Comparison of ENCODE assay signal across 20 mouse cellular contexts in genomic region chr10:116212127-116212526, GRCm38 (mm10).
DNase-seq lines count a peak whose midpoint lies in the region; TF ChIP-seq lines count a peak whose summit lies in the region.
"Had no signal": no experiment of that assay in that cellular context is flagged by ENCODE, and none has a peak within 500 bp of the region (broad histone marks: within the 10 kb centered on the region; RNA-seq: fewer than 3 reads in every experiment).

No protein-coding gene starts in this region.

- no peaks in the 10 kb centered on the region for H3K36me3 ChIP-seq in E14TG2a.4 (ENCODE audit: insufficient read depth, low read length)
- H3K36me3 ChIP-seq: embryonic facial prominence, embryonic 12.5 days; forebrain, embryonic 15.5 days; G1E; heart, embryonic 15.5 days; hindbrain, embryonic 15.5 days had no signal

- no peak overlapping the region for H3K4me3 ChIP-seq in E14TG2a.4 (replicated peaks; ENCODE audit: low read length)
- H3K4me3 ChIP-seq: embryonic facial prominence, embryonic 12.5 days; forebrain, embryonic 15.5 days; heart, adult 2 months; heart, embryonic 15.5 days; hindbrain, embryonic 15.5 days had no signal

- no peaks in the 10 kb centered on the region for H3K9me3 ChIP-seq in E14TG2a.4 (ENCODE audit: low read length)
- H3K9me3 ChIP-seq: embryonic facial prominence, embryonic 12.5 days; forebrain, embryonic 15.5 days; heart, embryonic 15.5 days; hindbrain, embryonic 15.5 days had no signal

- H3K27me3 ChIP-seq in E14TG2a.4 (ENCODE audit: insufficient read depth, low read length), result no peaks in the 10 kb centered on the region
- H3K27me3 ChIP-seq: CH12.LX; embryonic facial prominence, embryonic 12.5 days; forebrain, embryonic 15.5 days; heart, embryonic 15.5 days; hindbrain, embryonic 15.5 days had no signal

- intact Hi-C loops in heart, postnatal 36 days (cut with DNase I), result no loop called here

- no peaks in the 10 kb centered on the region for H3K4me1 ChIP-seq in E14TG2a.4 (replicated peaks; ENCODE audit: low read depth, low read length)

- peak; percentile 92 for DNase-seq in heart, adult 11 months
- no peak for DNase-seq in heart, postnatal 36 days
- peak; percentile 29 for DNase-seq in kidney, adult 9 months
- no peak for DNase-seq in kidney, postnatal 4 days
- peak; percentile 12 for DNase-seq in ZHBTc4 (ENCODE audit: low read depth, low spot score)
- DNase-seq in neural tube, embryonic 10.5 days (ENCODE audit: extremely low spot score, low spot score), result no peak
- DNase-seq: adrenal gland, postnatal 10 days; cerebellum, adult 11 months; cerebellum, adult 8-10 months; cerebellum, postnatal 14 days; gastrocnemius, postnatal 10 days; heart, adult 2 months; heart, postnatal 14 days had no signal

- TF ChIP-seq CTCF in E14TG2a.4 (conservative IDR thresholded peaks at IDR 0.05; ENCODE audit: low read length), result 0 out of 2 replicates have a peak, but pooled peaks have one; percentile 9

Comparison
In these comparisons a context has a peak if more than half of its experiments do, and no peak if none do; other contexts are left out.
1. DNase-seq: peak in heart, adult 11 months (single experiment), kidney, adult 9 months (single experiment) and ZHBTc4 (single experiment); none in heart, postnatal 36 days (0 of 2), kidney, postnatal 4 days (0 of 2) and neural tube, embryonic 10.5 days (single experiment).